Mouse (Mus musculus): ENCODE measurements at regions not wholly inside any gene's neighbourhood (a gene's known extent, or its start where the extent isn't known, plus 50 kb on each side); places are given as distances from the start of the nearest gene placed in this dataset.

GRCm38 (mm10) chr7:36519027-36519426, 178.9 kb upstream of the Tshz3 start:
- 74% methylated on average over 4 of the region's 4 CpGs for WGBS
- Histone ChIP-seq H3K27me3 (ENCODE audit: control insufficient read depth, insufficient read depth, low read length) (no peaks in the 10 kb centered on the region), H3K36me3 (ENCODE audit: control insufficient read depth, insufficient read depth, low read length) (no peaks in the 10 kb centered on the region), H3K9ac (ENCODE audit: low read length) (no peak overlapping the region), H3K4me2 (ENCODE audit: low read length) (no peak overlapping the region), H3K4me1 (ENCODE audit: control insufficient read depth in 2 of 2, insufficient read depth in 2 of 2, low read length in 2 of 2) (no peaks in the 10 kb centered on the region), H3K4me3 (ENCODE audit: control insufficient read depth in 1 of 2, insufficient read depth in 1 of 2, low read depth in 1 of 2, low read length in 2 of 2) (no peak overlapping the region), H3K9me3 (ENCODE audit: control insufficient read depth, low read length) (no peaks in the 10 kb centered on the region), H3K27ac (replicated peaks in 1 of 2; ENCODE audit: control insufficient read depth in 1 of 2, insufficient read depth in 1 of 2, low read depth in 2 of 2, low read length in 2 of 2) (no peak overlapping the region)
- no peak for ATAC-seq (ENCODE audit: insufficient number of reproducible peaks, insufficient read depth, low FRiP score, low read depth)

GRCm38 (mm10) chr7:36522960-36523359, 175.0 kb upstream of the Tshz3 start:
- no peak for ATAC-seq (ENCODE audit: insufficient number of reproducible peaks, insufficient read depth, low FRiP score, low read depth)
- H3K9ac ChIP-seq (ENCODE audit: low read length): no peak overlapping the region
- no peak overlapping the region for H3K4me2 ChIP-seq (ENCODE audit: low read length)
- WGBS: 69% methylated on average over 5 of the region's 5 CpGs
- H3K27me3 ChIP-seq (ENCODE audit: control insufficient read depth, insufficient read depth, low read length): no peaks in the 10 kb centered on the region
- H3K9me3 ChIP-seq (ENCODE audit: control insufficient read depth, low read length): no peaks in the 10 kb centered on the region
- H3K4me3 ChIP-seq (ENCODE audit: control insufficient read depth in 1 of 2, insufficient read depth in 1 of 2, low read depth in 1 of 2, low read length in 2 of 2): no peak overlapping the region
- no peaks in the 10 kb centered on the region for H3K36me3 ChIP-seq (ENCODE audit: control insufficient read depth, insufficient read depth, low read length)
- H3K4me1 ChIP-seq (ENCODE audit: control insufficient read depth in 2 of 2, insufficient read depth in 2 of 2, low read length in 2 of 2): no peaks in the 10 kb centered on the region
- no peak overlapping the region for H3K27ac ChIP-seq (replicated peaks in 1 of 2; ENCODE audit: control insufficient read depth in 1 of 2, insufficient read depth in 1 of 2, low read depth in 2 of 2, low read length in 2 of 2)

GRCm38 (mm10) chr7:36526148-36526547, 171.8 kb upstream of the Tshz3 start:
- no peaks in the 10 kb centered on the region for H3K9me3 ChIP-seq (ENCODE audit: control insufficient read depth, low read length)
- H3K4me1 ChIP-seq (ENCODE audit: control insufficient read depth in 2 of 2, insufficient read depth in 2 of 2, low read length in 2 of 2): no peaks in the 10 kb centered on the region
- ATAC-seq (ENCODE audit: insufficient number of reproducible peaks, insufficient read depth, low FRiP score, low read depth): no peak
- H3K27ac ChIP-seq (replicated peaks in 1 of 2; ENCODE audit: control insufficient read depth in 1 of 2, insufficient read depth in 1 of 2, low read depth in 2 of 2, low read length in 2 of 2): no peak overlapping the region
- no peak overlapping the region for H3K9ac ChIP-seq (ENCODE audit: low read length)
- 64% methylated on average over 7 of the region's 7 CpGs for WGBS
- H3K4me3 ChIP-seq (ENCODE audit: control insufficient read depth in 1 of 2, insufficient read depth in 1 of 2, low read depth in 1 of 2, low read length in 2 of 2): no peak overlapping the region
- no peak overlapping the region for H3K4me2 ChIP-seq (ENCODE audit: low read length)
- no peaks in the 10 kb centered on the region for H3K27me3 ChIP-seq (ENCODE audit: control insufficient read depth, insufficient read depth, low read length)
- H3K36me3 ChIP-seq (ENCODE audit: control insufficient read depth, insufficient read depth, low read length): no peaks in the 10 kb centered on the region

- Histone ChIP-seq H3K4me2 (ENCODE audit: low read length) (no peak overlapping the region), H3K27me3 (ENCODE audit: control insufficient read depth, insufficient read depth, low read length) (no peaks in the 10 kb centered on the region), H3K27ac (replicated peaks in 1 of 2; ENCODE audit: control insufficient read depth in 1 of 2, insufficient read depth in 1 of 2, low read depth in 2 of 2, low read length in 2 of 2) (no peak overlapping the region), H3K4me3 (ENCODE audit: control insufficient read depth in 1 of 2, insufficient read depth in 1 of 2, low read depth in 1 of 2, low read length in 2 of 2) (no peak overlapping the region), H3K9ac (ENCODE audit: low read length) (no peak overlapping the region), H3K36me3 (ENCODE audit: control insufficient read depth, insufficient read depth, low read length) (no peaks in the 10 kb centered on the region), H3K9me3 (ENCODE audit: control insufficient read depth, low read length) (no peaks in the 10 kb centered on the region), H3K4me1 (ENCODE audit: control insufficient read depth in 2 of 2, insufficient read depth in 2 of 2, low read length in 2 of 2) (no peaks in the 10 kb centered on the region)
- no peak for ATAC-seq (ENCODE audit: insufficient number of reproducible peaks, insufficient read depth, low FRiP score, low read depth)
- WGBS: 37% methylated on average over 3 of the region's 3 CpGs
Observed at GRCm38 (mm10) chr7:36526692-36527091, 171.2 kb upstream of the Tshz3 start.

- Histone ChIP-seq H3K4me3 (ENCODE audit: control insufficient read depth in 1 of 2, insufficient read depth in 1 of 2, low read depth in 1 of 2, low read length in 2 of 2) (no peak overlapping the region), H3K9me3 (ENCODE audit: control insufficient read depth, low read length) (no peaks in the 10 kb centered on the region), H3K4me2 (ENCODE audit: low read length) (no peak overlapping the region), H3K9ac (ENCODE audit: low read length) (no peak overlapping the region), H3K27ac (replicated peaks in 1 of 2; ENCODE audit: control insufficient read depth in 1 of 2, insufficient read depth in 1 of 2, low read depth in 2 of 2, low read length in 2 of 2) (no peak overlapping the region), H3K27me3 (ENCODE audit: control insufficient read depth, insufficient read depth, low read length) (no peaks in the 10 kb centered on the region), H3K4me1 (ENCODE audit: control insufficient read depth in 2 of 2, insufficient read depth in 2 of 2, low read length in 2 of 2) (no peaks in the 10 kb centered on the region), H3K36me3 (ENCODE audit: control insufficient read depth, insufficient read depth, low read length) (no peaks in the 10 kb centered on the region)
- no peak for ATAC-seq (ENCODE audit: insufficient number of reproducible peaks, insufficient read depth, low FRiP score, low read depth)
- 82% methylated on average over 15 of the region's 15 CpGs for WGBS
Observed at GRCm38 (mm10) chr7:36529504-36530065, 168.3 kb upstream of the Tshz3 start.

- no peak overlapping the region for H3K4me3 ChIP-seq (ENCODE audit: control insufficient read depth in 1 of 2, insufficient read depth in 1 of 2, low read depth in 1 of 2, low read length in 2 of 2)
- WGBS: 71% methylated on average over 1 of the region's 1 CpGs
- H3K36me3 ChIP-seq (ENCODE audit: control insufficient read depth, insufficient read depth, low read length): no peaks in the 10 kb centered on the region
- H3K9me3 ChIP-seq (ENCODE audit: control insufficient read depth, low read length): no peaks in the 10 kb centered on the region
- H3K4me1 ChIP-seq (ENCODE audit: control insufficient read depth in 2 of 2, insufficient read depth in 2 of 2, low read length in 2 of 2): no peaks in the 10 kb centered on the region
- no peak overlapping the region for H3K4me2 ChIP-seq (ENCODE audit: low read length)
- no peaks in the 10 kb centered on the region for H3K27me3 ChIP-seq (ENCODE audit: control insufficient read depth, insufficient read depth, low read length)
- H3K27ac ChIP-seq (replicated peaks in 1 of 2; ENCODE audit: control insufficient read depth in 1 of 2, insufficient read depth in 1 of 2, low read depth in 2 of 2, low read length in 2 of 2): no peak overlapping the region
- ATAC-seq (ENCODE audit: insufficient number of reproducible peaks, insufficient read depth, low FRiP score, low read depth): no peak
- H3K9ac ChIP-seq (ENCODE audit: low read length): no peak overlapping the region
Observed at GRCm38 (mm10) chr7:36531559-36531958, 166.4 kb upstream of the Tshz3 start.

- H3K4me1 ChIP-seq (ENCODE audit: control insufficient read depth in 2 of 2, insufficient read depth in 2 of 2, low read length in 2 of 2): no peaks in the 10 kb centered on the region
- H3K9me3 ChIP-seq (ENCODE audit: control insufficient read depth, low read length): no peaks in the 10 kb centered on the region
- H3K27ac ChIP-seq (replicated peaks in 1 of 2; ENCODE audit: control insufficient read depth in 1 of 2, insufficient read depth in 1 of 2, low read depth in 2 of 2, low read length in 2 of 2): no peak overlapping the region
- ATAC-seq (ENCODE audit: insufficient number of reproducible peaks, insufficient read depth, low FRiP score, low read depth): no peak
- 81% methylated on average over 11 of the region's 11 CpGs for WGBS
- H3K9ac ChIP-seq (ENCODE audit: low read length): no peak overlapping the region
- H3K4me3 ChIP-seq (ENCODE audit: control insufficient read depth in 1 of 2, insufficient read depth in 1 of 2, low read depth in 1 of 2, low read length in 2 of 2): no peak overlapping the region
- no peaks in the 10 kb centered on the region for H3K36me3 ChIP-seq (ENCODE audit: control insufficient read depth, insufficient read depth, low read length)
- no peaks in the 10 kb centered on the region for H3K27me3 ChIP-seq (ENCODE audit: control insufficient read depth, insufficient read depth, low read length)
- H3K4me2 ChIP-seq (ENCODE audit: low read length): no peak overlapping the region
Observed at GRCm38 (mm10) chr7:36538111-36538510, 159.8 kb upstream of the Tshz3 start.

- no peak for ATAC-seq (ENCODE audit: insufficient number of reproducible peaks, insufficient read depth, low FRiP score, low read depth)
- Histone ChIP-seq H3K4me3 (ENCODE audit: control insufficient read depth in 1 of 2, insufficient read depth in 1 of 2, low read depth in 1 of 2, low read length in 2 of 2) (no peak overlapping the region), H3K9ac (ENCODE audit: low read length) (no peak overlapping the region), H3K4me1 (ENCODE audit: control insufficient read depth in 2 of 2, insufficient read depth in 2 of 2, low read length in 2 of 2) (no peaks in the 10 kb centered on the region), H3K27ac (replicated peaks in 1 of 2; ENCODE audit: control insufficient read depth in 1 of 2, insufficient read depth in 1 of 2, low read depth in 2 of 2, low read length in 2 of 2) (no peak overlapping the region), H3K9me3 (ENCODE audit: control insufficient read depth, low read length) (no peaks in the 10 kb centered on the region), H3K36me3 (ENCODE audit: control insufficient read depth, insufficient read depth, low read length) (no peaks in the 10 kb centered on the region), H3K27me3 (ENCODE audit: control insufficient read depth, insufficient read depth, low read length) (no peaks in the 10 kb centered on the region), H3K4me2 (ENCODE audit: low read length) (no peak overlapping the region)
- 76% methylated on average over 14 of the region's 14 CpGs for WGBS
Observed at GRCm38 (mm10) chr7:36548007-36548406, 149.9 kb upstream of the Tshz3 start.

Data from heart, embryonic 14.5 days (tissue).